Mouse (Mus musculus) ES-Bruce4 (cell line): Measurements from ENCODE around the gene Ipo9.

Source experiments
- CTCF ChIP-seq: IDR thresholded peaks from one replicate; pipeline ENCODE4 v1.8.1; 2011; ENCODE audit warnings: low read depth, low read length
- EP300 ChIP-seq: IDR thresholded peaks from 2 replicates; pipeline ENCODE4 v1.6.1; 2011; ENCODE audit warnings: low read depth, low read length; ENCODE audit not compliant: insufficient read depth
- POLR2A ChIP-seq: IDR thresholded peaks from one replicate; pipeline ENCODE4 v1.8.1; 2011; ENCODE audit warnings: low read length; ENCODE audit not compliant: insufficient read depth

GRCm38 (mm10) chr1:135461097-135461730, 30.9 kb upstream of the Ipo9 start:
- no peak for TF ChIP-seq POLR2A
- TF ChIP-seq CTCF: peak; percentile 76
- TF ChIP-seq EP300: no peak
